Mouse (Mus musculus) olfactory bulb, adult 2 months (tissue): Measurements from ENCODE around the gene Camk1.

Source experiments
- CTCF ChIP-seq: fragments of 200-500 bp; IDR thresholded peaks from 2 replicates; pipeline ENCODE4 v1.5.1; 2012; ENCODE audit warnings: low read depth, mild to moderate bottlenecking, low read length, moderate library complexity; ENCODE audit not compliant: insufficient read depth
- POLR2A ChIP-seq: fragments of 200-500 bp; IDR thresholded peaks from 2 replicates; pipeline ENCODE4 v1.6.1; 2012; ENCODE audit warnings: mild to moderate bottlenecking, low read depth, low read length, moderate library complexity; ENCODE audit not compliant: insufficient read depth

GRCm38 (mm10) chr6:113315972-113316371 is 27.8 kb downstream of the Camk1 start:
- TF ChIP-seq POLR2A: no peak
- TF ChIP-seq CTCF: no peak
